Mouse (Mus musculus) left cerebral cortex, postnatal 25 days (tissue): ENCODE data around the gene Fzd9. TPM values are rescaled to one million over a fixed set of nuclear protein-coding genes. Genes with fewer than 3 reads are reported as not detected.
A peak's percentile ranks its signal among the peaks of the same experiment; 100 is the strongest.
"Not testable (repeated sequence)": the region's sequence is repeated elsewhere in the genome, so short reads cannot be mapped to it uniquely, and the experiment has no call there.

Experiments
- DNase-seq, 2 experiments: peaks; one replicate each; pipeline ENCODE4 v3.0.0; 2022; ENCODE audit warnings: low spot score in 2 of 2, mixed read lengths in 1 of 2
- intact Hi-C: fragments of 180-260 bp; cut with DNase I; formaldehyde crosslinking; loops from one replicate; pipeline ENCODE4 v1.15.1; 2025
- total RNA-seq, 2 experiments: library from RNA; stranded (reverse); gene quantifications; 2 replicates each; pipeline ENCODE4 v1.2.3; 2021

Gene Fzd9
- total RNA-seq, 2 experiments from 2014 or later = 6.5 to 7.2 TPM

DNA sequence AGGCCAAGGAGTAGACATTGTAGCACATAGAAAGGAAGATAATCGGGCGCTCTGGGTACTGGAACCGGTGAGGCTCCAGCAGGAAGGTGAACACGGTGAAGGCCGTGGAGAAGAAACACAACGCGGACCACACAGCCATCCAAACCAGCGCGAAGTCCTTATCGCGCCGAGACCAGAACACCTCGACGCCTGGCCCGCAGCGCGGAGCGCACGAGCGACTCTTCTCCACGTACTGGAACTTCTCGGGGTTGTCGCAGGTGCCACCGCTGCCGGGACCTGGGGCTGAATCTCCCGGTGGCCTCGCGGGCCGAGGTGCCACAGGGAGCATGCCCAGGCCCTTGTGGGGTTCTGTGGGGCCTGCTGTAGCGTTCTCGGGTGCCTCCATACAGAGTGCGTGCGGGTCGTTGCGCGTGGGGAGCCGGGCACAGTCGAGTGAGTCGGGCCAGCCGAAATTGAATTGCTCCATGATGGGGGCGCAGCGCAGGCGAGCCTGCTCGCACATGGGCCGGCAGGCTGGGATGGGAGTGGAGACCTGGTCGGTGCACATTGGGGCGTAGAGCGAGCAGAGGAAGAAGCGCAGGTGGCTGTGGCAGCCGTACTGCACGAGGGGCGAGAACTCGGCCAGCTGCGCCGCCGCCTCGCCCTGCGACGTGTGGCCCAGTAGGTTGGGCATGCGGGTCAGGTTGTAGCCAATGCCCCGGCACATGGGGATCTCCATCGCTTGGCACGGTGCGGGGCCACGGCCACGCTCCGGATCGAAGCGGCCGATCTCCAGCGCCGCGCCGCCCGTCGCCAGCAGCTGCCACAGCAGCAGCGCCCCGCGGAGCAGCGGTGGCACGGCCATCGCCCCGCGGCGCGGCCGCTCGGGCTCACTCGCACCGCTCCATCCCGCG is 598 bp downstream of the Fzd9 start:
- intact Hi-C loops = loop anchor here (5.0 kb wide), 1 partner anchor 37 kb away; no protein-coding TSS in a partner anchor
- peak in 1 of 2 experiments; percentile 41 for DNase-seq

DNA sequence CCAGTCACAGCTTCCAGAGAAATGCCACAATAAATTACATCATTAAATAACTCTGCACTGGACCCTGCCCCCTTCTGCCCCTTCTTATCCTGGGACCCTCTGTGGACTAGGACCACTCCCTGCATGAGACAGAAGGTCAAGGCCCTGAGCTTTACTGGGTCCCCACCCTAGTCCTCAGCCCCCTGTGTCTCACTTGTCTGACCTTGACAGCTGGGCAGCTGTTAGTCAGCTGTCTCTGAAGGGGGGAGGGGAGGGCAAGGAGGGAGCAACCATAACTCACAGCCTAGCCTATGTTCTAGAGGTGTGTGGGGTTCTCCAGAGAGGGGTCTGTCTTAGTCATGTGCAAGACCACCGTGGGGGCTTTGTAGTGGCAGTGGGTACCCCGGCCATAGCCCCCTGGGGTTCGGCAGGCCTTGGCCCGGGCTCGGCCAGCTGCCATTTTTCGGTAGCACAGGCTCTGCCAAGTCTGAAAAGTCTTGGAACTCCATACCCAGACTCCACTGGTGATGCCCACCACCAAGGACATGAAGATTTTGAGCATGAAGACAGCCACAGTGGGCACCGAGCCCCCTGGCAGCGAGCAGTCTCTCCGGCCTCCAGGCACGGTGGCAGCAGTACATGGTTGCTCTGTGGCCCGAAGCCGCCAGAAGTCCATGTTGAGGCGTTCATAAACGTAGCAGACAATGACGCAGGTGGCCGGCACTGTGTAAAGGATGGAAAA is 1.9 kb downstream of the Fzd9 start:
- DNase-seq = no peak
- intact Hi-C loops = no loop called here

DNA sequence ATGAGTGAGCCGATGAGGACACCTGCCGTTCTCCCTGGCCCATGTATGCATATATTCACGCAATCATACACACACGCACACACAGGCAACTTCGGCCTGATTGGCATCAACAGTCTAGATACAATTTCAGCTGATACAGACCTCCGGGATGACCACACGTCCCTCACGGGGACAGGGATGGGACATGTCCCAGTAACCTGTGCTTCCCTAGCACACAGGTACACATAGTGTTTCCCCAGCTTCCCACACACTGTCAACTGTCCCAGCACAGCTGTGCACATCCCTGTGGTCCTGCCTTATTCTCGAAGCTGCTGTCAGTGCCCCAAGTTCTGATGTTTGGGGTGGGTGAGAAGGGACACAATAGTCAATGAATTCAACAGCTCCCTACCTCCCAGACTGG is 3.7 kb downstream of the Fzd9 start:
- intact Hi-C loops = no loop called here
- no peak for DNase-seq

DNA sequence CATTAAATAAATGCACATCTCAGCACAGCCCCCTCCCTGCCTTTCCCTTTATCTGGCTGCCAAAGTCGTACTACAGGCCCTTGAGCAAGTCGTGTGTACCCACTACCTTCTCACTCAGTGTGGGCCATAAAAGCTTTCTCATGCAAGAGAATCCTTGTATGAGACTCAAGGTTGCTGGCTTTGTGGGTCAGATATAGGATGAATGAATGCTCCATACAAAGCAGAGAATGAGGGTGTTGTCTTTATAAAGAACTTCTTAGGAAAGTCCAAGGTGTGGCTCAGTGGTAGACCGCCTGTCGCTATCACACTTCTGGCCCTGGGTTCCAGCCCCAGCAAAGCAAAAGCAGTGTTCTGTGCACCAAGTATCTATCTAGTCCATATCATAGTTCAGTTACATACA is 4.5 kb downstream of the Fzd9 start:
- DNase-seq = no peak
- intact Hi-C loops = no loop called here

DNA sequence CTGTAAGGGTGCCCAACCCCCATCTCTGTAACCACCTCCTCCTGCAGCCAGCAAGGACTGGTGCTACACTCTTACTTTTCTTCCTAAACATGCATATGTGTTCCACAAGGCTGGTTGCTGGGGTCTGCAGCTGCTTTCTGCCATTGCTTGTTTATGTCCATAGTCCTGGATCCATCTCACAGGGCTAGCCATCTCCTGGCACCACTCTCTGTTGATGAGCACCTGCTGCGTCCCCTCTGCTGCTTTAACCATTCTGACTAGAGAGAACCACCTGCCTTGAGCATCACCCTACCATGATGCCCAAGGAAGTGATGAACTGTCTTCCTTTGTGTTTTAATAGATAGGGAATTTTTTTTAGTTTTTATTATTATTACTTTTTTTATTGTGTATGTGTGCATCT is 7.9 kb downstream of the Fzd9 start:
- no peak for DNase-seq
- intact Hi-C loops = no loop called here

DNA sequence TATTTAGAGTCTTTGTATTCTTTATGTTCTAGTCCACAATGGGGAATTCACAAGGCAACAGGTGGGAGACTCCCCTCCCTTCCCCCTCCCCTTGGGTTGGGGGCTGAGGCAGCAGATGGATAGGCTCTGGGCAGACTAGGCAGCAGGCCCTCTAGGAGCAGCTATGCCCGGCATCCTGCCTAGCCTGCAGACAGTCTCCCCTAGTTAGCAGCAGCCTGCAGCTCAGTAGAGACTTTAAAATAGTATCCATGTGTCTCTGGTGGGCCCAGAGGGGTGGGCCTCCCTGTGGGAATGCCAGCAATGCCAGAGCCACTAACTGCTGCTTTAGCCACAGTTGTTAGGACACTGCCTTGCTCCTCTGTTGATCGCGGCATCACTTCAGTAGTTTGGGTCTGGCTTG is 8.4 kb downstream of the Fzd9 start:
- intact Hi-C loops = no loop called here
- no peak for DNase-seq

DNA sequence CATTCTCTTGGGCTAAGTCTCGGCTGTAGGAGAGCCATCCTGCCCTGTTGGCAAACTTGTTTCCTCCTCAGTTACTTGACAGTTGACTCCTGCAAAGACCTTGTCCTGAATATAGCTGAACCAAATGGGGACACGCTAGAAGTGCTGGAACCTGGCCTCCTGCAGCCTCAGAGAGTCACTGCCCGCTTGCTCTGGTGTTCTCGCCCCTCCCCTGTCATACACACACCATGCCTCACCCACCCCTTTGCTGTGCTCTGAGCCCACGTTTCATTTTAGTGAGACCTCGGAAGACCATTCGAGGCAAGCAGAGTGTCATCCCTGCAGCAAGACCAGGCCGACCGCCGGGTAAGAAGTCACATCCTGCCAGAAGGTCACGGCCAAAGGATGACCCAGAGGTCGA is 8.9 kb downstream of the Fzd9 start:
- no peak for DNase-seq
- intact Hi-C loops = no loop called here

DNA sequence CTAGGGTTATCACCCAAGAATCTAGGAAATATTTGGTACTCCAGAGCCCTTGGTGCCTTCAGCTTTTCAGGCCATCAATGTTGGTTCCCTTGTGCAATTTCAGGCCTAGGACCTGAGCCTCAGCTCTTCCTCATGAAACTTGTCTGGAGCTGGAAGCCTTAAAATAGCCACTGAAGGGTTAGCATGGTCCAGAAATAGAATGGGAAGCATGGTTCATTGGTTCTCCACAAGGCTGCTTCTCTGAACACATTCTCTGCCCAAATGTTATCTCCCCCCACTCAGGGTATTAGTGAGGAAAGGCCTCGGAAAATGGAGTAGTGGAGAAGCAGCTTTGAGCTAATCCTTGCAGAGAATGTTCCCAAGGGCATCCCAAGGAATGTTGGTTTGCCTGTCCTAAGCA is 9.6 kb downstream of the Fzd9 start:
- DNase-seq = no peak
- intact Hi-C loops = no loop called here

DNA sequence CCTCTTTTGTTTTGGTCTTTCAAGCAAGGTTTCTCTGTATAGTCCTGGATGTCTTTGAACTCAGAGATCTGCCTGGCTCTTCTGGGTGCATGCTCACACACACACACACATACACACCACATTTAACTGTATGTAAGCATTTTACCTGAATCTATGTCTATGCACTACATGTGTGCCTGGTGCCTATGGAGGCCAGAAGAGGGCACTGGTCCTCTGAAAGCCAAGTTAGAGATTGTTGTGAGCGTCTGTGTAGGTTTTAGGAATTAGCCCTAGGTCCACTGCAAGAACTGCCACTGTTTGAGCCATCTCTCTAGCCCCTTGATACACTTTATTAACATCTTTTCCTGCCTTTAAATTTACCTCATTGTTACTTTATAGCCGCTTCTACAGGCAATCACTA is 12.2 kb downstream of the Fzd9 start:
- intact Hi-C loops = loop anchor here (5.0 kb wide), 1 partner anchor 128 kb away; the partner anchor contains the start of gene Nsun5
- no peak for DNase-seq

DNA sequence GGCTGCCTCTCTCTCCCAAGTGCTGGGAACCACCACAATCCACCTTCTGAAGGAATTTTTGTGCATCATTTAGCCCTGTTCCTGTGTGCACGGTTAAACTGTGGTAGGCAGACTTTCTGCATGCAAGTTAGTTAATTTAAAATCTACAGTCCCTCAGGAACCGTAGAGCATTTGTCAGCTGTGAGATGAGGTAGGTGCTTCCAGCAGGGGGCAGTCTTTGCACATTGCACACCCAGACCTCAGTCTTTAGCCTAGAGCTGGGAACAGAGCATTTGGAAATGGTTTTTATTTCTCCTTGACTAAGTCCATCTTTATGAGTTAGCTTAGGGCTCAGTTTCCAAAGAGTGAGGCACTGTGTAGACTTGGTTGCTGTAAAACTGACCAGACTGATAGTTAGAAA is 14.5 kb downstream of the Fzd9 start:
- peak; percentile 64 to 69 for DNase-seq
- intact Hi-C loops = loop anchor here (1.0 to 5.0 kb wide), 2 partner anchors 50 to 131 kb away; partner anchors contain the start of gene Nsun5

DNA sequence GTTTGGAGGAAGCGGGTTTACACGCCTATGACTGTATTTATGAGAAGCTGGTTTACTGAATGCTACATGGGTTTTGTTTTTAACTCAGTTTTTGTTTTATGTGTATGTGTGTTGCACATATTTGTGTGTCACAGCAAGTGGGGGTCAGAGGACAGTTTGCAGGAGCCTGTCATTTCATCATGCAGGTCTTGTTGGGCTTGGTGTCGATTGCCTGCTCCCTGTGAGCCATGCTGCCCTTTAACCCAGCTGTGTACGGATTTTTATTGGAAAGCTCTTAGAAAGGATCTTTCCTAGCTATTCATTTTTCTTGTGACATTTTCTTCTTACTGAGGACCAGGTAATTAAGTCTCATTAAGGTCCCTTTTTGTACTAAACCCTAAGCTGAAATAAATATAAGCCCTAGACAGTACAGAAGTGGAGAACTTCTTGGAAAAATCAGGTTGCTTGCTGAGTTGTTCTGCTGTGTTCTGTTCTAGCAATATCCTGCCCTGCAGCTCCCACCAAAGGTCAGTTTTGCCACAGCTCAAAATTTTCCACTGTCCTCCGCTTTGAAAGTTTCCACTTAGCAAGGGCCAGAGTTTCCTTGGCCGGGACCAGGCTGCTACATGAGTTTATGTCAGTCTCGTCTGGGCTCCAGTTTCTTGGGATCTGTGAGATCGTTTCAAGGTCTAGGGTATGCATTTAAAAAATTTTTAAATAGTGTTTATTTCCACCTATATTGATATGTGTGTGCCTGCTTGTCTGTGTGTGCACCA is 17.7 kb downstream of the Fzd9 start:
- intact Hi-C loops = no loop called here
- no peak for DNase-seq

DNA sequence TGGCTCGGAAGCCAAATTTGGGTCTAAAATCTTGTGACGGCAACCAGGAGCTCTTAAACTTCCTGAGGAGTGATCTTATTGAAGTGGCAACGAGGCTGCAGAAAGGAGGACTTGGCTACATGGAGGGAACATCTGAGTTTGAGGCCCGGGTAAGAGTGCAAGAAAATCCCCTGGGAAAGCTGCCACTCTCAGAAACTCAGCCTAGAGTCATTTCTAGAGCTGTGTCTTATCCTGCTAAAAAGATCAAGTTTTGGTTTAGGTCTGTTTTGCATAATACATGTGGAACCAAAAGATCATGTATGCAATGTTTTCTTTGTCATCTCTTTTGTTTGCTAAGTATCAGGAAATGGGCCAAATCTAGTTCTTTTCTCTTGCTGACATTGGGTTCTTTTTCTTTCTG is 20.8 kb downstream of the Fzd9 start:
- no peak for DNase-seq
- intact Hi-C loops = no loop called here

DNA sequence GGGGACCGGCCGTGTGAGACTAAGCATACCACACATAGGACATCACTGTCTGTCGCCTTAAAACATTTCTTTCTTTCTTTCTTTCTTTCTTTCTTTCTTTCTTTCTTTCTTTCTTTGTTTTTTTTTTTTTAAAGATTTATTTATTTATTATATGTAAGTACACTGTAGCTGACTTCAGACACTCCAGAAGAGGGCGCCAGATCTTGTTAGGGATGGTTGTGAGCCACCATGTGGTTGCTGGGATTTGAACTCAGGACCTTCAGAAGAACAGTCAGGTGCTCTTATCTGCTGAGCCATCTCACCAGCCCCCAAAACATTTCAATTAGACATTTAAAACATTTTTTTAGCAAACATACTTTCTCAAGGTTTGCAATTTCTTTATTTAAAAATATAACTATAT is 25.2 kb downstream of the Fzd9 start:
- DNase-seq, intact Hi-C loops: not testable (repeated sequence)

DNA sequence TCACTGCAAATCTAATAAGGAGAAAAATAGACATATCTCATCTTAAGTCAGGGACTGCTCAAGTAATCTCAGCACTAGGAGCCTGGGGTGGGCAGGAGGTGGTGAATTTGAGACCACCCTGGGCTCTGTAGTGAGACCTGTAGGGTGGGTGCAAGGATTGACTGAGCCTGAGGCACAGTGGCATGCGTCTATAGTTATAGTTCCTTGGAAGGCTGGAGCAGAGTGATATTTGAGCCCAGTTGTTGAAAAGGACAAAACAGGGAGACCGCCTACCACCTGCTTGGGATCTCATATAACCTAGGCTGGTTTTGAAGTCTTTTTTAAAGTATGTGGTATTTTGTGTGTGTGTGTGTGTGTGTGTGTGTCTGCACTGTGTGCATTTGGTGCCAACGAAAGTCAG is 26.9 kb downstream of the Fzd9 start:
- no peak for DNase-seq
- intact Hi-C loops = no loop called here

DNA sequence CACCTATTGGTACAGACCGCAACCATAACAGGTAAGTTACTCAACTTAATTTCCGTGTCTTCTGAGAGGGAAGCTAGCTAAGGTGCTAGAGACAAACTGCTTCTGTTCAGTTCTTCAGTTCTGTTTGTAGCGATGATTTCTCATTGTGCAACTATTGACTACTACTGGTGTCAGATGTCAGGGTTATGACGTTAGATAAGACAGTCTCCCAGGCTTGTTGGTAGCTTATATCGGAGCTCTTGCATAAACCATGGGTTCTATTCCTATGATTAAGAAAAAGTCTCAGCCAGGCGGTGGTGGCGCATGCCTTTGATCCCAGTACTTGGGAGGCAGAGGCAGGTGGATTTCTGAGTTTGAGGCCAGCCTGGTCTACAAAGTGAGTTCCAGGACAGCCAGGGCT is 29.0 kb downstream of the Fzd9 start:
- no peak for DNase-seq
- intact Hi-C loops = no loop called here

DNA sequence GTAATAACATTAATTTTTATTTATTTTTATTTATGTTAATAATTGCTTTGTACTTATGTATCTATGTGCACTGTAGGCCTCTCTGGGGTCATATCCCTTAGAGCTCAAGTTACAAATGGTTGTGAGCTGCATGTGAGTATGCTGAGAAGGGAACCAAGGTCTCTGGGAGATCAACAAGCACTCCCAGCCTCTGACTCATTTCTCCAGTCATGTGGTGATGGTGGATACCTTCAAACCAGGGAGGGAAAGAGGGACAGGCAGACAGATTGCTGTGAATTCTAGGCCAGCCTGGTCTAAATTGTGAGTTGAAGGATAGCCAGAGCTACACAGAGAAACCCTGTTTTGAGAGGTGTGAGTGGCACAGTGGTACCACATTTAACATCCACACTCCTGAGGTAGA is 30.1 kb downstream of the Fzd9 start:
- intact Hi-C loops = no loop called here
- DNase-seq = no peak

DNA sequence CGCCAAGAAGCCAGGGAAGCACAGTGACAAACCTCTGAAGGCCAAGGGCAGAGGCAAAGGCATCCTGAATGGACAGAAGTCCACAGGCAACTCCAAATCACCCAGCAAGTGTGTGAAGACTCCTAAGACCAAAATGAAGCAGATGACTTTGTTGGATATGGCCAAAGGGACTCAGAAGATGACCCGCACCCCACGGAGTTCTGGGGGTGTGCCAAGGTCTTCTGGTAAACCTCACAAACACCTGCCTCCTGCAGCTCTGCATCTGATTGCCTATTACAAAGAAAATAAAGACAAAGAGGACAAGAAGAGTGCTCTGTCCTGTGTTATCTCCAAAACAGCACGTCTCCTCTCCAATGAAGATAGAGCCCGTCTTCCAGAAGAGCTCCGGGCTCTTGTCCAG is 34.2 kb downstream of the Fzd9 start:
- intact Hi-C loops = no loop called here
- DNase-seq = no peak

DNA sequence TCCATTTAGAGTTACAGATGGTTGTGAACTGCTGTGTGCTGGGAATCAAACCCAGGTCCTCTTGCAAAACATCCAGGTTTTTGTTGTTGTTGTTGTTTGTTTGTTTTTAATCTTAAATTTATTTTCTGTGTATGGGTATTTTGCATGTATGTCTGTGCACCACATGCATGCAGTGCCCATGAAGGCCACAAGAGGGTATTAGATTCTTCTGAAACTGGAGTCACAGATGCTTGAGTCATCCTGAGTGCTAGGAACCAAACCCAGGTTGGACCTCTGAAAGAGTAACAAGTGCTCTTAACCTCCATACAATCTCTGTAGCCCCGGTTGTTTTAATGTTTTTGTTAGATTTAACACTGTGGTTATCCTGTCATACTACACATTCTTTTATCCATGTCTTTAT is 42.8 kb downstream of the Fzd9 start:
- no peak for DNase-seq
- intact Hi-C loops = no loop called here

DNA sequence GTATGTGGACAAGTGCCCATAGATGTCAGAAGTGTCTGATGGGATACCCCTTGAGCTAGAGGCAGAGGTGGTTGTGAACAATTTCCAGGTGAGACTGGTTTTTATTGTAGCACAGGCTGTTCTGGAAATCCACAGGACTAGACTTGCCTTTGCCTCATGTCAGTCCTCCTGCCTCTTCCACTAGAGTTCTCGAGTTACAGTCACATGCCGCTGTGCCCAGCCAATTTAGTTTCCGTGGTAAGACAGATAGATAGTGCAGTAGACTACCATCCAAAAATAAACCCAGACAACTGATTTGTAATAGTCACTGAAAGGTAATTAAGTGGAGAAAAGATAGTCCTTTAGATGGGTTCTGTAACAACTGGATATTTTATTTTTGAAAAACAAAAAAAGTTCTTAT is 48.3 kb downstream of the Fzd9 start:
- intact Hi-C loops = no loop called here
- DNase-seq = no peak
